Mouse (Mus musculus) lung, embryonic 15.5 days (tissue): ENCODE data around the gene Evc. TPM values are rescaled to one million over a fixed set of nuclear protein-coding genes. Genes with fewer than 3 reads are reported as not detected.

ENCODE experiments used
- ATAC-seq: fragments of 200-750 bp; cut with Nextera tagmentation; 2 replicates; pipeline ENCODE4 v1.8.0; 2017; ENCODE audit warnings: moderate number of reproducible peaks, borderline replicate concordance; ENCODE audit not compliant: low FRiP score, low TSS enrichment; ENCODE audit errors: extremely low read depth
- H3K27ac ChIP-seq: fragments of 300-500 bp; sonication (generic); 2 replicates; pipeline ENCODE4 v1.5.1; 2015; ENCODE audit warnings: moderate library complexity, mild to moderate bottlenecking, inconsistent platforms
- H3K27me3 ChIP-seq: fragments of 300-500 bp; sonication (generic); 2 replicates; pipeline ENCODE4 v1.6.1; 2015; ENCODE audit warnings: inconsistent platforms
- H3K36me3 ChIP-seq: fragments of 300-500 bp; sonication (generic); 2 replicates; pipeline ENCODE4 v1.6.1; 2015; ENCODE audit warnings: inconsistent platforms
- H3K4me1 ChIP-seq: fragments of 300-500 bp; sonication (generic); 2 replicates; pipeline ENCODE4 v1.6.1; 2015; ENCODE audit warnings: inconsistent platforms
- H3K4me2 ChIP-seq: fragments of 300-500 bp; sonication (generic); 2 replicates; pipeline ENCODE4 v1.6.1; 2015; ENCODE audit warnings: inconsistent platforms, mild to moderate bottlenecking, moderate library complexity
- H3K4me3 ChIP-seq: fragments of 300-500 bp; sonication (generic); 2 replicates; pipeline ENCODE4 v1.5.1; 2015; ENCODE audit warnings: mild to moderate bottlenecking, inconsistent platforms
- H3K9ac ChIP-seq: fragments of 300-500 bp; sonication (generic); 2 replicates; pipeline ENCODE4 v1.6.1; 2015; ENCODE audit warnings: inconsistent platforms
- H3K9me3 ChIP-seq: fragments of 300-500 bp; sonication (generic); 2 replicates; pipeline ENCODE4 v1.6.1; 2016; ENCODE audit warnings: inconsistent platforms
- WGBS: fragments of 180-500 bp; shearing (Covaris S2); methylation state at CpG from one replicate; pipeline ENCODE4 v1.1.7; 2015; 5-methylcytosine and 5-hydroxymethylcytosine counted together
- polyA plus RNA-seq: library from polyadenylated mRNA; unstranded; fragments of >200 nt; fragmentation: Nextera tagmentation; extraction: Ambion mirVana; gene quantifications from 2 replicates; pipeline ENCODE4 v1.2.1, GENCODE M21; 2015

Gene Evc
- 17.7 and 19.8 TPM in 2 replicates for polyA plus RNA-seq

- H3K4me1 ChIP-seq = peaks cover 37% of the 10 kb centered on the region
- WGBS = under 1% methylated on average over 45 of the region's 48 CpGs
- ATAC-seq = peak; percentile 80
- H3K27ac ChIP-seq = no peak within 1 kb of the TSS
- peak within 1 kb of the TSS; percentile 92 for H3K4me2 ChIP-seq
- H3K9me3 ChIP-seq = no peaks in the 10 kb centered on the region
- no peaks in the 10 kb centered on the region for H3K27me3 ChIP-seq
- peak within 1 kb of the TSS; percentile 72 for H3K9ac ChIP-seq
- H3K36me3 ChIP-seq = no peaks in the 10 kb centered on the region
- peak within 1 kb of the TSS; percentile 73 for H3K4me3 ChIP-seq
These were observed at the start of gene Evc for GRCm38 (mm10) chr5:37336485-37337105. Gene Evc, minus strand, starts transcription at chr5:37336894.

GRCm38 (mm10) chr5:37383570-37383969 lies 46.9 kb upstream of the Evc start:
- Histone ChIP-seq H3K9ac (no peak overlapping the region), H3K9me3 (no peaks in the 10 kb centered on the region), H3K4me1 (no peaks in the 10 kb centered on the region), H3K27ac (no peak overlapping the region), H3K4me3 (no peak overlapping the region), H3K27me3 (no peaks in the 10 kb centered on the region), H3K36me3 (peaks cover 50% of the 10 kb centered on the region), H3K4me2 (no peak overlapping the region)
- 92% methylated on average over 3 of the region's 3 CpGs for WGBS
- no peak for ATAC-seq

- H3K27me3 ChIP-seq = no peaks in the 10 kb centered on the region
- no peak for ATAC-seq
- WGBS = 87% methylated on average over 4 of the region's 4 CpGs
- no peaks in the 10 kb centered on the region for H3K9me3 ChIP-seq
- H3K36me3 ChIP-seq = peaks cover 32% of the 10 kb centered on the region; the same call in 1 of the 2 replicates
- H3K4me1 ChIP-seq = no peaks in the 10 kb centered on the region
- H3K4me3 ChIP-seq = no peak overlapping the region
- no peak overlapping the region for H3K4me2 ChIP-seq
- H3K27ac ChIP-seq = no peak overlapping the region
- no peak overlapping the region for H3K9ac ChIP-seq
These were observed 43.9 kb upstream of the Evc start for GRCm38 (mm10) chr5:37380641-37381040.

- Histone ChIP-seq H3K9me3 (no peaks in the 10 kb centered on the region), H3K4me1 (no peaks in the 10 kb centered on the region), H3K9ac (no peak overlapping the region), H3K4me2 (no peak overlapping the region), H3K4me3 (no peak overlapping the region), H3K27me3 (no peaks in the 10 kb centered on the region), H3K36me3 (peaks cover 35% of the 10 kb centered on the region; the same call in 1 of the 2 replicates), H3K27ac (no peak overlapping the region)
- no peak for ATAC-seq
- WGBS = 81% methylated on average over 7 of the region's 7 CpGs
These were observed 40.7 kb upstream of the Evc start for GRCm38 (mm10) chr5:37377376-37377775.

GRCm38 (mm10) chr5:37368796-37369195 lies 32.1 kb upstream of the Evc start:
- H3K9me3 ChIP-seq = no peaks in the 10 kb centered on the region
- H3K27me3 ChIP-seq = no peaks in the 10 kb centered on the region
- H3K27ac ChIP-seq = no peak overlapping the region
- no peak overlapping the region for H3K4me3 ChIP-seq
- H3K36me3 ChIP-seq = peaks cover 17% of the 10 kb centered on the region
- H3K9ac ChIP-seq = no peak overlapping the region
- H3K4me1 ChIP-seq = no peaks in the 10 kb centered on the region
- H3K4me2 ChIP-seq = no peak overlapping the region
- 79% methylated on average over 8 of the region's 8 CpGs for WGBS
- ATAC-seq = no peak

- H3K27me3 ChIP-seq = no peaks in the 10 kb centered on the region
- no peak for ATAC-seq
- H3K9me3 ChIP-seq = no peaks in the 10 kb centered on the region
- H3K27ac ChIP-seq = no peak overlapping the region
- H3K4me3 ChIP-seq = no peak overlapping the region
- H3K4me1 ChIP-seq = no peaks in the 10 kb centered on the region
- H3K9ac ChIP-seq = no peak overlapping the region
- H3K36me3 ChIP-seq = 0 out of 2 replicates have a peak, but pooled peaks cover 4% of the 10 kb centered on the region
- H3K4me2 ChIP-seq = no peak overlapping the region
These were observed 29.1 kb upstream of the Evc start for GRCm38 (mm10) chr5:37365751-37366150.

- ATAC-seq = no peak
- no peak overlapping the region for H3K9ac ChIP-seq
- H3K27me3 ChIP-seq = no peaks in the 10 kb centered on the region
- H3K4me3 ChIP-seq = no peak overlapping the region
- 47% methylated on average over 5 of the region's 5 CpGs for WGBS
- no peaks in the 10 kb centered on the region for H3K4me1 ChIP-seq
- H3K36me3 ChIP-seq = no peaks in the 10 kb centered on the region
- H3K9me3 ChIP-seq = no peaks in the 10 kb centered on the region
- no peak overlapping the region for H3K4me2 ChIP-seq
- H3K27ac ChIP-seq = no peak overlapping the region
These were observed 26.6 kb upstream of the Evc start for GRCm38 (mm10) chr5:37363284-37363683.

- Histone ChIP-seq H3K4me3 (no peak overlapping the region), H3K9ac (no peak overlapping the region), H3K27ac (no peak overlapping the region), H3K27me3 (no peaks in the 10 kb centered on the region), H3K4me1 (no peaks in the 10 kb centered on the region), H3K9me3 (no peaks in the 10 kb centered on the region), H3K4me2 (no peak overlapping the region), H3K36me3 (0 out of 2 replicates have a peak, but pooled peaks cover 2% of the 10 kb centered on the region)
- ATAC-seq = no peak
- WGBS = 56% methylated on average over 4 of the region's 5 CpGs
These were observed 25.9 kb upstream of the Evc start for GRCm38 (mm10) chr5:37362618-37363017.

- WGBS = 79% methylated on average over 8 of the region's 8 CpGs
- H3K9me3 ChIP-seq = no peaks in the 10 kb centered on the region
- H3K27ac ChIP-seq = no peak overlapping the region
- no peak overlapping the region for H3K4me3 ChIP-seq
- H3K4me1 ChIP-seq = no peaks in the 10 kb centered on the region
- ATAC-seq = no peak
- H3K4me2 ChIP-seq = no peak overlapping the region
- H3K27me3 ChIP-seq = no peaks in the 10 kb centered on the region
- no peak overlapping the region for H3K9ac ChIP-seq
- H3K36me3 ChIP-seq = peaks cover 21% of the 10 kb centered on the region
These were observed 19.3 kb upstream of the Evc start for GRCm38 (mm10) chr5:37356027-37356426.

- WGBS = 78% methylated on average over 4 of the region's 4 CpGs
- Histone ChIP-seq H3K27ac (no peak overlapping the region), H3K9me3 (no peaks in the 10 kb centered on the region), H3K9ac (no peak overlapping the region), H3K36me3 (peaks cover 28% of the 10 kb centered on the region), H3K4me2 (no peak overlapping the region), H3K4me3 (no peak overlapping the region), H3K4me1 (no peaks in the 10 kb centered on the region), H3K27me3 (no peaks in the 10 kb centered on the region)
- no peak for ATAC-seq
These were observed 17.7 kb upstream of the Evc start for GRCm38 (mm10) chr5:37354385-37354784.

GRCm38 (mm10) chr5:37351791-37352190 lies 15.1 kb upstream of the Evc start:
- Histone ChIP-seq H3K9me3 (no peaks in the 10 kb centered on the region), H3K4me2 (no peak overlapping the region), H3K36me3 (peaks cover 35% of the 10 kb centered on the region), H3K9ac (no peak overlapping the region), H3K4me3 (no peak overlapping the region), H3K27ac (no peak overlapping the region), H3K4me1 (no peaks in the 10 kb centered on the region), H3K27me3 (no peaks in the 10 kb centered on the region)
- no peak for ATAC-seq
- WGBS = 83% methylated on average over 2 of the region's 2 CpGs

GRCm38 (mm10) chr5:37343962-37344361 lies 7.3 kb upstream of the Evc start:
- WGBS = 80% methylated on average over 2 of the region's 2 CpGs
- Histone ChIP-seq H3K9me3 (no peaks in the 10 kb centered on the region), H3K4me3 (no peak overlapping the region), H3K4me1 (peaks cover 12% of the 10 kb centered on the region; the same call in 1 of the 2 replicates), H3K27ac (no peak overlapping the region), H3K9ac (no peak overlapping the region), H3K36me3 (peaks cover 6% of the 10 kb centered on the region; the same call in 1 of the 2 replicates), H3K27me3 (no peaks in the 10 kb centered on the region), H3K4me2 (no peak overlapping the region)
- ATAC-seq = no peak
